In genomic region chr5:136710742-136711141, GRCm38 (mm10) we compare ENCODE assay signal across 17 mouse cellular contexts. TPM values are rescaled to one million over a fixed set of nuclear protein-coding genes. Genes with fewer than 3 reads are reported as not detected.
DNase-seq lines count a peak whose midpoint lies in the region; ATAC-seq lines count a peak whose summit lies in the region.
"Had no signal": no experiment of that assay in that cellular context is flagged by ENCODE, and none has a peak within 500 bp of the region (broad histone marks: within the 10 kb centered on the region; RNA-seq: fewer than 3 reads in every experiment).

No protein-coding gene starts in this region.

- WGBS in embryonic facial prominence, embryonic 14.5 days, result 30% methylated on average over 4 of the region's 4 CpGs
- WGBS in embryonic facial prominence, embryonic 10.5 days, result 66% methylated on average over 4 of the region's 4 CpGs
- WGBS in neural tube, embryonic 13.5 days, result 32% methylated on average over 4 of the region's 4 CpGs
- WGBS in neural tube, embryonic 15.5 days, result 40% methylated on average over 4 of the region's 4 CpGs
- WGBS in kidney, embryonic 16.5 days, result 49% methylated on average over 4 of the region's 4 CpGs

- H3K4me2 ChIP-seq in embryonic facial prominence, embryonic 14.5 days (ENCODE audit: low read depth, low read length), result no peak overlapping the region
- no peak overlapping the region for H3K4me2 ChIP-seq in neural tube, embryonic 13.5 days
- H3K4me2 ChIP-seq in neural tube, embryonic 15.5 days, result no peak overlapping the region
- H3K4me2 ChIP-seq in kidney, embryonic 16.5 days (replicated peaks; ENCODE audit: low read depth, low read length), result no peak overlapping the region
- H3K4me2 ChIP-seq: heart, embryonic 15.5 days; hindbrain, embryonic 13.5 days; liver, embryonic 15.5 days; midbrain, embryonic 11.5 days had no signal

- 0 out of 2 replicates have a peak, but pooled peaks cover 6% of the 10 kb centered on the region for H3K27me3 ChIP-seq in embryonic facial prominence, embryonic 14.5 days (replicated peaks; ENCODE audit: control insufficient read depth, insufficient read depth, low read length)
- H3K27me3 ChIP-seq in embryonic facial prominence, embryonic 10.5 days (replicated peaks; ENCODE audit: low read depth, poor library complexity, severe bottlenecking), result peaks cover 25% of the 10 kb centered on the region
- peaks cover 4% of the 10 kb centered on the region for H3K27me3 ChIP-seq in neural tube, embryonic 13.5 days
- 0 out of 2 replicates have a peak, but pooled peaks cover 3% of the 10 kb centered on the region for H3K27me3 ChIP-seq in neural tube, embryonic 15.5 days (replicated peaks)
- no peaks in the 10 kb centered on the region for H3K27me3 ChIP-seq in kidney, embryonic 16.5 days (ENCODE audit: insufficient read depth, low read length)

- no peak for ATAC-seq in embryonic facial prominence, embryonic 14.5 days (ENCODE audit: low read depth)
- ATAC-seq in neural tube, embryonic 13.5 days (ENCODE audit: low read depth), result no peak
- no peak for ATAC-seq in neural tube, embryonic 15.5 days (ENCODE audit: low FRiP score)
- no peak for ATAC-seq in kidney, embryonic 16.5 days (ENCODE audit: low FRiP score, low TSS enrichment)
- ATAC-seq: forebrain, embryonic 16.5 days had no signal

- H3K27ac ChIP-seq in embryonic facial prominence, embryonic 14.5 days (replicated peaks; ENCODE audit: low read depth, low read length), result no peak overlapping the region
- no peak overlapping the region for H3K27ac ChIP-seq in embryonic facial prominence, embryonic 10.5 days (replicated peaks)
- H3K27ac ChIP-seq in neural tube, embryonic 13.5 days (replicated peaks), result 0 out of 2 replicates have a peak overlapping the region, but pooled peaks have one; percentile 18
- no peak overlapping the region for H3K27ac ChIP-seq in neural tube, embryonic 15.5 days (replicated peaks)
- H3K27ac ChIP-seq in kidney, embryonic 16.5 days (ENCODE audit: low read length), result no peak overlapping the region
- H3K27ac ChIP-seq: heart, embryonic 15.5 days; hindbrain, embryonic 13.5 days; liver, embryonic 15.5 days had no signal

- no peaks in the 10 kb centered on the region for H3K9me3 ChIP-seq in embryonic facial prominence, embryonic 14.5 days (ENCODE audit: control insufficient read depth, low read length)
- no peaks in the 10 kb centered on the region for H3K9me3 ChIP-seq in embryonic facial prominence, embryonic 10.5 days
- H3K9me3 ChIP-seq in neural tube, embryonic 13.5 days, result no peaks in the 10 kb centered on the region
- H3K9me3 ChIP-seq in neural tube, embryonic 15.5 days (replicated peaks), result no peaks in the 10 kb centered on the region
- H3K9me3 ChIP-seq in kidney, embryonic 16.5 days (ENCODE audit: low read length), result no peaks in the 10 kb centered on the region
- H3K9me3 ChIP-seq: heart, embryonic 15.5 days; hindbrain, embryonic 13.5 days; liver, embryonic 15.5 days had no signal

- no peak overlapping the region for H3K9ac ChIP-seq in embryonic facial prominence, embryonic 14.5 days (ENCODE audit: low read depth, low read length)
- no peak overlapping the region for H3K9ac ChIP-seq in neural tube, embryonic 13.5 days
- H3K9ac ChIP-seq in neural tube, embryonic 15.5 days (replicated peaks), result no peak overlapping the region
- H3K9ac ChIP-seq in kidney, embryonic 16.5 days (replicated peaks; ENCODE audit: low read length), result no peak overlapping the region
- H3K9ac ChIP-seq: heart, embryonic 15.5 days; hindbrain, embryonic 13.5 days; liver, embryonic 15.5 days had no signal

- no peaks in the 10 kb centered on the region for H3K36me3 ChIP-seq in embryonic facial prominence, embryonic 14.5 days (ENCODE audit: control insufficient read depth, insufficient read depth, low read length)
- no peaks in the 10 kb centered on the region for H3K36me3 ChIP-seq in embryonic facial prominence, embryonic 10.5 days (replicated peaks)
- no peaks in the 10 kb centered on the region for H3K36me3 ChIP-seq in neural tube, embryonic 13.5 days
- H3K36me3 ChIP-seq in neural tube, embryonic 15.5 days, result no peaks in the 10 kb centered on the region
- no peaks in the 10 kb centered on the region for H3K36me3 ChIP-seq in kidney, embryonic 16.5 days (ENCODE audit: insufficient read depth, low read length)
- H3K36me3 ChIP-seq: heart, embryonic 15.5 days; hindbrain, embryonic 13.5 days; liver, embryonic 15.5 days had no signal

- no peak overlapping the region for H3K4me3 ChIP-seq in embryonic facial prominence, embryonic 14.5 days (ENCODE audit: low read depth, low read length)
- no peak overlapping the region for H3K4me3 ChIP-seq in embryonic facial prominence, embryonic 10.5 days
- H3K4me3 ChIP-seq in neural tube, embryonic 13.5 days, result no peak overlapping the region
- no peak overlapping the region for H3K4me3 ChIP-seq in neural tube, embryonic 15.5 days (replicated peaks)
- H3K4me3 ChIP-seq in kidney, embryonic 16.5 days (ENCODE audit: low read length), result no peak overlapping the region
- H3K4me3 ChIP-seq: heart, embryonic 15.5 days; hindbrain, embryonic 13.5 days; liver, embryonic 15.5 days had no signal

- H3K4me1 ChIP-seq in embryonic facial prominence, embryonic 14.5 days (ENCODE audit: control insufficient read depth, insufficient read depth, low read length), result no peaks in the 10 kb centered on the region
- peaks cover 11% of the 10 kb centered on the region; the same call in 1 of the 2 replicates for H3K4me1 ChIP-seq in embryonic facial prominence, embryonic 10.5 days
- H3K4me1 ChIP-seq in neural tube, embryonic 13.5 days (replicated peaks), result peaks cover 19% of the 10 kb centered on the region
- H3K4me1 ChIP-seq in neural tube, embryonic 15.5 days, result peaks cover 11% of the 10 kb centered on the region
- no peaks in the 10 kb centered on the region for H3K4me1 ChIP-seq in kidney, embryonic 16.5 days (ENCODE audit: insufficient read depth, low read length)
- H3K4me1 ChIP-seq: liver, embryonic 15.5 days had no signal

- DNase-seq in embryonic facial prominence, embryonic 14.5 days (ENCODE audit: low spot score), result peak; percentile 58
- no peak for DNase-seq in embryonic facial prominence, embryonic 10.5 days (ENCODE audit: low spot score)
- peak; percentile 70 to 86 for DNase-seq in lung, adult 18-20 months
- peak; percentile 77 to 87 for DNase-seq in lung, postnatal 4 days
- DNase-seq in kidney, postnatal 14 days, result no peak
- DNase-seq: adrenal gland, postnatal 14 days; gastrocnemius, postnatal 36 days had no signal

RNA-seq across cellular contexts. Expression of gene Myl10, which starts 17.8 kb away (rescaled TPM):
- polyA plus RNA-seq in embryonic facial prominence, embryonic 14.5 days (2014; fragmentation: Nextera tagmentation; extraction: Ambion mirVana), result not detected in 2 replicates
- polyA plus RNA-seq in embryonic facial prominence, embryonic 10.5 days (2016; fragmentation: Nextera tagmentation; extraction: Ambion mirVana), result not detected in 2 replicates
- polyA plus RNA-seq in neural tube, embryonic 13.5 days (2015; fragmentation: Nextera tagmentation; extraction: Ambion mirVana), result not detected in 2 replicates
- 5.3 TPM in 1 of 2 replicates, not detected in the other for polyA plus RNA-seq in neural tube, embryonic 15.5 days (2015; fragmentation: Nextera tagmentation; extraction: Ambion mirVana)
- not detected in 2 replicates for polyA plus RNA-seq in kidney, embryonic 16.5 days (2015; fragmentation: Nextera tagmentation; extraction: Ambion mirVana)
- polyA plus RNA-seq: forebrain, embryonic 16.5 days; hindbrain, embryonic 13.5 days; kidney, embryonic 14.5 days; liver, embryonic 15.5 days; midbrain, embryonic 11.5 days; small intestine, adult 2 months had no signal

Comparison
In these comparisons a context has a peak if more than half of its experiments do, and no peak if none do; other contexts are left out.
1. DNase-seq: peak in embryonic facial prominence, embryonic 14.5 days (single experiment), lung, adult 18-20 months (2 of 2) and lung, postnatal 4 days (2 of 2); none in embryonic facial prominence, embryonic 10.5 days (single experiment) and kidney, postnatal 14 days (single experiment).